Mouse (Mus musculus): Measurements from ENCODE around the gene Kif1a.

- TF ChIP-seq CTCF (IDR thresholded peaks at IDR 0.05; ENCODE audit: low read depth) (no peak), EP300 (IDR thresholded peaks at IDR 0.05; ENCODE audit: low read depth) (no peak)
Observed at GRCm38 (mm10) chr1:93124066-93124465, 22.3 kb upstream of the Kif1a start.

Measured in heart, postnatal 0 days (tissue).